ENCODE assay signal across 32 mouse cellular contexts in the genomic region with DNA sequence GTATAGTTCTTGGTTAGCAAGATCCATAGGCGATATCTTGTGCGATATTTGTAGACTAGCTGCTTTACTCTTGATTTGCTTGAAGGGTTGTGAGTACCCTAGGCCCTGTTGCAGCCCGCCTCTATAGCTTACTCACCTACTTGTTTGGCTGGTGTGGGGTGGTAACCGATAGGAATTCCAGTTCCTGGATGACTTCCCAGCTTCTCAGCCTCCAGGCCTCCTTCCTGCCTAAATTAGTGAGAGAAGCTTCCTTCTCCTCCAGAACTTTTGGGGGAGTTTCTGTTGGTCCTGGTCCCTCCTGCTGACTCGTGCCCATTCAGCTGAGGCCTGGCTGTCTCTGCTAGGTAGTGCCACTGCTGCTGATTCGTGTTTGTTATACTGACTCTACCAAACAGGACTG. TPM values are rescaled to one million over a fixed set of nuclear protein-coding genes. Genes with fewer than 3 reads are reported as not detected.
DNase-seq lines count a peak whose midpoint lies in the region; ATAC-seq and TF ChIP-seq lines count a peak whose summit lies in the region.
"Had no signal": no experiment of that assay in that cellular context is flagged by ENCODE, and none has a peak within 500 bp of the region (broad histone marks: within the 10 kb centered on the region; RNA-seq: fewer than 3 reads in every experiment).

No protein-coding gene starts in this region.

- DNase-seq in kidney, adult 2 months: peak; percentile 13
- DNase-seq in right cerebral cortex, adult 18-20 months: peak; percentile 47
- DNase-seq in right cerebral cortex, postnatal 10 days (ENCODE audit: low spot score in 2 of 2): no peak
- DNase-seq in brain, adult 2 months (ENCODE audit: low read depth, low spot score): peak; percentile 75
- DNase-seq in kidney, postnatal 4 days: peak; percentile 6 to 19
- DNase-seq in adrenal gland, postnatal 36 days: no peak
- no peak for DNase-seq in hindbrain, embryonic 14.5 days (ENCODE audit: low spot score)
- DNase-seq: adrenal gland, postnatal 10 days; cerebellum, adult 18-20 months; cerebellum, postnatal 10 days; heart, postnatal 10 days; liver, embryonic 13.5 days; lung, adult 18-20 months; lung, postnatal 4 days had no signal

- WGBS in kidney, adult 2 months: 60% methylated on average over 6 of the region's 6 CpGs
- 79% methylated on average over 6 of the region's 6 CpGs for WGBS in kidney, embryonic 15.5 days
- 89% methylated on average over 6 of the region's 6 CpGs for WGBS in hindbrain, embryonic 14.5 days

- H3K27ac ChIP-seq in kidney, adult 2 months (ENCODE audit: insufficient read depth, low read depth, low read length): no peak overlapping the region
- no peak overlapping the region for H3K27ac ChIP-seq in kidney, embryonic 15.5 days
- no peak overlapping the region for H3K27ac ChIP-seq in hindbrain, embryonic 14.5 days
- H3K27ac ChIP-seq: embryonic facial prominence, embryonic 13.5 days; heart, embryonic 13.5 days; hindbrain, embryonic 15.5 days; limb, embryonic 10.5 days; limb, embryonic 15.5 days; liver, embryonic 13.5 days; midbrain, embryonic 12.5 days; neural tube, embryonic 12.5 days had no signal

- H3K4me2 ChIP-seq in kidney, embryonic 15.5 days: no peak overlapping the region
- H3K4me2 ChIP-seq in hindbrain, embryonic 14.5 days (replicated peaks): no peak overlapping the region
- H3K4me2 ChIP-seq: embryonic facial prominence, embryonic 13.5 days; heart, embryonic 13.5 days; hindbrain, embryonic 15.5 days; limb, embryonic 15.5 days; liver, embryonic 13.5 days; midbrain, embryonic 12.5 days; neural tube, embryonic 12.5 days had no signal

- no peaks in the 10 kb centered on the region for H3K36me3 ChIP-seq in kidney, adult 2 months (ENCODE audit: control insufficient read depth, insufficient read depth, low read length)
- no peaks in the 10 kb centered on the region for H3K36me3 ChIP-seq in kidney, embryonic 15.5 days
- H3K36me3 ChIP-seq in hindbrain, embryonic 14.5 days (replicated peaks; ENCODE audit: control insufficient read depth, insufficient read depth): no peaks in the 10 kb centered on the region
- H3K36me3 ChIP-seq: embryonic facial prominence, embryonic 13.5 days; heart, embryonic 13.5 days; hindbrain, embryonic 15.5 days; limb, embryonic 10.5 days; limb, embryonic 15.5 days; liver, embryonic 13.5 days; midbrain, embryonic 12.5 days; neural tube, embryonic 12.5 days had no signal

- ATAC-seq in kidney, embryonic 15.5 days (replicated peaks; ENCODE audit: low FRiP score): no peak
- no peak for ATAC-seq in hindbrain, embryonic 14.5 days (ENCODE audit: low FRiP score)
- ATAC-seq: forebrain, embryonic 16.5 days; inflammation-experienced regulatory T-cells, adult 6 months; lung, postnatal 0 days had no signal

- H3K27me3 ChIP-seq in kidney, adult 2 months (replicated peaks; ENCODE audit: control insufficient read depth, insufficient read depth, low read length): no peaks in the 10 kb centered on the region
- H3K27me3 ChIP-seq in kidney, embryonic 15.5 days: no peaks in the 10 kb centered on the region
- H3K27me3 ChIP-seq in hindbrain, embryonic 14.5 days (ENCODE audit: control insufficient read depth, insufficient read depth, low read length): no peaks in the 10 kb centered on the region
- H3K27me3 ChIP-seq: CH12.LX; embryonic facial prominence, embryonic 13.5 days; heart, embryonic 13.5 days; hindbrain, embryonic 15.5 days; limb, embryonic 15.5 days; liver, embryonic 13.5 days; midbrain, embryonic 12.5 days; neural tube, embryonic 12.5 days had no signal

- TF ChIP-seq POLR2A in kidney, adult 2 months (IDR thresholded peaks at IDR 0.05; ENCODE audit: low read depth, low read length): no peak

- H3K4me3 ChIP-seq in kidney, adult 2 months (ENCODE audit: insufficient read depth, low read depth, low read length): no peak overlapping the region
- H3K4me3 ChIP-seq in kidney, embryonic 15.5 days (replicated peaks): no peak overlapping the region
- H3K4me3 ChIP-seq in hindbrain, embryonic 14.5 days (replicated peaks; ENCODE audit: low read length): no peak overlapping the region
- H3K4me3 ChIP-seq: embryonic facial prominence, embryonic 13.5 days; heart, embryonic 13.5 days; hindbrain, embryonic 15.5 days; limb, embryonic 10.5 days; limb, embryonic 15.5 days; liver, embryonic 13.5 days; megakaryocyte, embryonic 14.5 days; midbrain, embryonic 12.5 days; myocyte; neural tube, embryonic 12.5 days had no signal

- no peak for TF ChIP-seq CTCF in kidney, adult 2 months (conservative IDR thresholded peaks at IDR 0.05; ENCODE audit: insufficient read depth, insufficient read length, low read depth, low read length)

- H3K9ac ChIP-seq in kidney, embryonic 15.5 days: no peak overlapping the region
- H3K9ac ChIP-seq in hindbrain, embryonic 14.5 days: no peak overlapping the region
- H3K9ac ChIP-seq: embryonic facial prominence, embryonic 13.5 days; heart, embryonic 13.5 days; hindbrain, embryonic 15.5 days; limb, embryonic 15.5 days; liver, embryonic 13.5 days; midbrain, embryonic 12.5 days; neural tube, embryonic 12.5 days had no signal

- H3K4me1 ChIP-seq in kidney, adult 2 months (ENCODE audit: control insufficient read depth, insufficient read depth, low read length): no peaks in the 10 kb centered on the region
- no peaks in the 10 kb centered on the region for H3K4me1 ChIP-seq in kidney, embryonic 15.5 days
- H3K4me1 ChIP-seq in hindbrain, embryonic 14.5 days (replicated peaks; ENCODE audit: control insufficient read depth, insufficient read depth, low read length): no peaks in the 10 kb centered on the region
- H3K4me1 ChIP-seq: embryonic facial prominence, embryonic 13.5 days; hindbrain, embryonic 15.5 days; limb, embryonic 10.5 days; limb, embryonic 15.5 days; liver, embryonic 13.5 days; megakaryocyte, embryonic 14.5 days; midbrain, embryonic 12.5 days; neural tube, embryonic 12.5 days had no signal

- no peaks in the 10 kb centered on the region for H3K9me3 ChIP-seq in kidney, embryonic 15.5 days (replicated peaks)
- H3K9me3 ChIP-seq in hindbrain, embryonic 14.5 days (ENCODE audit: control insufficient read depth, low read length): no peaks in the 10 kb centered on the region
- H3K9me3 ChIP-seq: embryonic facial prominence, embryonic 13.5 days; heart, embryonic 13.5 days; hindbrain, embryonic 15.5 days; limb, embryonic 10.5 days; limb, embryonic 15.5 days; liver, embryonic 13.5 days; megakaryocyte, embryonic 14.5 days; midbrain, embryonic 12.5 days; neural tube, embryonic 12.5 days had no signal

RNA-seq across cellular contexts. Expression of gene Fcrls, which starts 14.0 kb away (rescaled TPM):
- 1.0 and 1.5 TPM in 2 replicates for polyA plus RNA-seq in kidney, adult 2 months (2012; rRNA removed)
- 5.1 TPM in 2 replicates for polyA plus RNA-seq in kidney, embryonic 15.5 days (2015; fragmentation: Nextera tagmentation; extraction: Ambion mirVana)
- total RNA-seq in adrenal gland, postnatal 36 days (2021): 1 to 10 TPM; 1.9 to 5.4 TPM
- 13.7 and 14.4 TPM in 2 replicates for polyA plus RNA-seq in hindbrain, embryonic 14.5 days (2014; fragmentation: Nextera tagmentation; extraction: Ambion mirVana)
- total RNA-seq: CH12.LX; common myeloid progenitor, adult 5-6 weeks; ES-E14; hematopoietic stem cell, adult 5-6 weeks had no signal
- polyA plus RNA-seq: C2C12, myocyte had no signal

Comparison
In these comparisons a context has a peak if more than half of its experiments do, and no peak if none do; other contexts are left out.
1. DNase-seq: peak in kidney, adult 2 months (single experiment), right cerebral cortex, adult 18-20 months (single experiment), brain, adult 2 months (single experiment) and kidney, postnatal 4 days (2 of 2); none in right cerebral cortex, postnatal 10 days (0 of 2), adrenal gland, postnatal 36 days (0 of 2) and hindbrain, embryonic 14.5 days (single experiment).